Mouse (Mus musculus) natural killer cell, adult 2 months (primary cell): ENCODE measurements at regions not wholly inside any gene's neighbourhood (a gene's known extent, or its start where the extent isn't known, plus 50 kb on each side); places are given as distances from the start of the nearest gene placed in this dataset.

Experiments used
- DNase-seq, 2 experiments: peaks; one replicate each; pipeline ENCODE4 v3.0.0; 2022; ENCODE audit warnings: low spot score in 2 of 2

DNA sequence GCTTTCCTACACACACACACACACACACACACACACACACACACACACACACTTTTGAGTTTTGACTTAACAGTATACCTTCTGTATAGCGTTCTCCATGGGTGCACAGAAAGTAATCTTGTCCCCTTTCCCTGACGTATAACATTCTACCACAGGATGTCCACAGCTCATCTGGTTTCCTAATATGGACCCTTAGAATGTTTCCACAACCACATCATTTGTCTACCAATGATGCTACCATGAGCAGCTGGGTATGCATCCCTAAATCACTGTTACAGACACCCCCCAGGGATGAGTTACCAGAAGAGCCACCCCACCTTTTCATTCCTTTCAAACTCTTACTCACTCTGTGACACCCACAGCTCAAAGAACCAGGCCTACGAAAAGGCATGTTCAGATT is 166.8 kb upstream of the Rreb1 start:
- DNase-seq = no peak

DNA sequence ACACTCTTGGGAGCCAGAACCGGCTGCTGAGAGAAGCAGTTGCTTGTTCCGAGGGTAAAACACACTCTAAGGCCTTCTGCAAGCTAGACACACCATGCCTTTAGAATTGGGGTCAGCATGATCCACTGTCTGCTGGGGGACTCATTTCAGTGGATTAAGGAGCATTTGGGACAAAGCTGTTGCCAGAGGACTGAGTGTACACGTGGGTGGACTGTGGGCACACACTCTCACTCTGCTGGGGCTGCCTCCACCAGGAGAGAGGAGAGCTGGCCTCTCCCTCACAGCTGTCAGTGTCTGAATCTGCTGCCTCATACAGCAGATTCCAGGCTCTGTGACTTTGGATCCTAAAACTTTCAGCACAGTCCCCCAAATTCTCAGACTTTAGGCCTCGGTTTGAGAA is 161.2 kb upstream of the Rreb1 start:
- no peak for DNase-seq

DNA sequence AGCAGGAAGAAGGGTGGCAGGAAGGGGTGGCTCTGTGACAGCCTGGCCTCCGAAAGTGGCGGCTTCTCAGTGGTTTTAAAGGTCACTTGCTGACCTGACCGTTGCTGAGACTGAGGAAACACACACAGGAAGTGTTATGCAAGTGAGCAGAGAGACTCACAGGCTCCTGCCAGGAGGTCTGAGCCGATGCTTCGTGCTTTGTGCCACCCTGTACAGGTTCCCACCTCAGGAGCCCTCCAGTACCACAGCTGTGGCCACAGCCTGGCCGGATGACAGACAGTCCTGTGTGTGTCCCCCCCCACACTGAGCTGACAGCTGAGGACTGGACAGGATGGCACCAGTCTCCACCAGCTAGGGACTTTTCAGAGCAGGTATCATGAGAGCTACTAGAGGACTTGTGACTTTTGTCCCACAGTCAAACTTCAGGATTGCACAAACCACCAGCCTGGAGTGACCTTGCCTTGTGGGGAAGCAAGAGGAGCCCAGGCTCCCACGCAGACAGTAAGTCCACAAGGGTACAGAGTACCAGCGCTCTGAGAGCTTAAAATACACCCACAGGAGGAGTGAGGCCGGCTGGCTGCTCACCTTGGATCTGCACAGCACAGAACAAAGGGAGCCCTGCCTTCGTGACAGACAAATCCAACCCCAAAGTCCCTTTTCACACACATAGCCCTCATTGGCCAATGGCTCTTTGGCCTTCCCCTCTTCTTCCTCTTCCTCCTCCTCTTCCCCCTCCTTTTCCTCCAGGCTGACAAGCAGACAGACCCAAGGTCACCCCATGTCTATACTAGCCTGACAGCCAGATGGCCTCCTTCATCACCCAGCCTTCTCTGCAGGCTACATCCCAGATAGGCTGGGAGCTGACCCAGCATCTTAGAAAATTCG is 158.1 kb upstream of the Rreb1 start:
- DNase-seq = peak; percentile 79 to 89

DNA sequence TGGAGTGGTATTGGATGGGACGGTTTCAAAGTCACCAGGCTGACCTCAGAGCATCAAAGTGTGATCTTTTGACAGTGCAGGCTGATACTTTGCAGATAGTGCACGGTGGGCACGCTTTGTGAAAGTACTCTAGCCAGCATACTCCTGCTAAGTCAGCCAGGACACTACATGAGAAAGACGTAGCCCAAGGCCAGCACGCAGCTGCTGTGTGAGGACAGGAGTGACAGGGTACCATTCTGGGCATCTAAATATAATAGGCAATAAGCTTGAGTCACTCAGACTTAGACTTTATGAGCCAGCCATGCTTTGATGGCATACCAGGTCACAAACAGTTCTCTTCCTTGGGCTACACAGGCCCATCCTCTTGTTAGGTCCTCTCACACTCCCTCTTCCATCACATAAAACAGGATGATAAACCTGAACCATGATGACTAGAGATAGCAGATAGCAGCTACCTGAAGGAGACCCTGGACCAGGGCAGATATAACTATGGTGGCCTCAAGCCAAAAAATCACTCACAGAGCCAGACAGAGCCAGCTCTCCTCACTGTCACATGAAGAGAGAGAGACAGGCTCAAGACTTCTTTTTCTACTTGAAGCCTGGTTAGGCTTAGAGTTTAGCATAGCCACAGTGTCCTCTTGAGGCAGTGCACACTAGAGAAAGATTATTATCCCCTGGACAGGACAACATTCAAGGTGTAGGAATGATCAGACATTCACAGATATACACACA is 156.7 kb upstream of the Rreb1 start:
- no peak for DNase-seq

DNA sequence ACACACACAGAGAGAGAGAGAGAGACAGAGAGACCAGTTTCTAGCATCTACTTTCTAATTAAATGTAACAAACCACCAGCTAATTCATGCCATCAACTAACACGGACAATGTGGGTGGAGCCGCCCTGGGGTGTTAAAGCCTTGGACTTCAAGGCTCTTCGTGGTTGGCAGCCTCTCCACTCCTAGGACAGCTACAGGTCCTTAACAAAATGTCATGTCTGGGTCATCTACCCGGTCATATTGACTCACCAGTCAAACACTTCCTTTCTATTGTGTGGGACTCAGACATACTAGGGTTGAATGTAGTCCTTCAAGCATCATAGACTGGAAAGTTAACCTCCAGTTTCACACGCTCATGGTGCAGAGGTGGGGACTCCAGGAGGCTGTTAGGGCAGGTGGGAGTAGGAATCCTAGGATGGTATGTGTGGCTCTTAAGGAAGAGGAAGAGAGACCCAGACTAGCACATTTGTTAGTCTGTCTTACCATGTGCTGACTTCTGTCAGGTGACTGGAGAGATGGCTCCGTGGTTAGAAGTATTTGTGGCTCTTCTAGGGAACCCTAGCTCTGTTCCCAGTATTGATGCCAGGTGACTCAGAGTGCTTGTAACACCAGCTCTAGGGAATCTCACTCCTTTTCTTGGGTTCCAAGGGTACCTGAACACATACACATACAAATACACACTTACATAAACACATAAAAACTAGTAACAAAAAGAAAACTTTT is 155.7 kb upstream of the Rreb1 start:
- DNase-seq = peak; percentile 42 to 65

DNA sequence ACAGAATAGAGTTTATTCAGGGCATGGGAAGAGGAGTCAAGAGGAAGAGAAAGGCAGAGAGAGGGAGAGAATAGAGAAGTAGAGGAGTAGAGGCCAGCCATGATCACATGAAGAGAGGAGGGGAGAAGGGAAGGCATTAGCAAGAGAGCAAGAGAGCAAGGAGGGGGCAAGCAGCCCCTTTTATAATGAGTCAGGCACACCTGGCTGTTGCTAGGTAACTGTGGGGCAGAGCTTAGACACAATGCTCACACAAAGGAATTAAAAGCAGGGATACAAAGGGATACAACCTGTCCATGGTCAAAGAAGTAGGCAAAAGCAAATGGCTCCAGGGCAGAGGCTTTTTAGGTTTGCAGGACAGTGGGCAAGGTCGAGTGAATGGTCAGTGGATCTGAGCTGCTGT is 153.5 kb upstream of the Rreb1 start:
- DNase-seq = no peak

DNA sequence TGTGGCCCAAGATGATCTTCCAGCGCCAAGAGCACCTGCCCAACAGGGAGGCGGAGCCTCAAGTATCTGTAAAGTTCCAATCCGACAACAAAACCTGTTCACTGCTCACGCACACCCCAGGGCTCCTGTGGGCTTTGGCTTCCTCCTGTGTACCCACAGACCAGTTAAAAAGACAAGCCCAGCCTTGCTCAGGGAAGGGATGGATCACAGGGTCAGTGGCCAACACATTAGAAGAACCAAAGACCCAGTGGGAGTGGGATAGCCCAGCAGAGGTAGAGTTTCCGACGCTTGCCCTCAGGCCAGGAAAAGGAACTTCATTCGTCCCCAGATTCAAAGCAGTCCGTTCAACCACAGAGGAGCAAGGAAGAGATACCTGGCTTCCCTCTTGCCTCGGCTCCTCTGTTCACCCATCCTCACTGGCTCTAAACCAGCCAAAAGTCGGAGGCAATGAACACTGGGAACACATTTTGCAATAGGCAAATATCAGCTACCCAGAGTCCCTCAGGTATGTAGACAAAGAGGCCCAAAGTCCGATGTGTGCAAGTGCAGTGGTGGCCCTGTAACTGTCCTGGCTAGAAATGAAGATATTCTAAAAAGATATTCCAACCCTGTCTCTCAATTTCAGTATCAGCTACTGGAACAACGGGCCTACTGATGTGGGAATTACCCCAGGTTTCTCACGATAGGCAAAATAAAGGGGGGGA is 152.5 kb upstream of the Rreb1 start:
- DNase-seq = no peak

DNA sequence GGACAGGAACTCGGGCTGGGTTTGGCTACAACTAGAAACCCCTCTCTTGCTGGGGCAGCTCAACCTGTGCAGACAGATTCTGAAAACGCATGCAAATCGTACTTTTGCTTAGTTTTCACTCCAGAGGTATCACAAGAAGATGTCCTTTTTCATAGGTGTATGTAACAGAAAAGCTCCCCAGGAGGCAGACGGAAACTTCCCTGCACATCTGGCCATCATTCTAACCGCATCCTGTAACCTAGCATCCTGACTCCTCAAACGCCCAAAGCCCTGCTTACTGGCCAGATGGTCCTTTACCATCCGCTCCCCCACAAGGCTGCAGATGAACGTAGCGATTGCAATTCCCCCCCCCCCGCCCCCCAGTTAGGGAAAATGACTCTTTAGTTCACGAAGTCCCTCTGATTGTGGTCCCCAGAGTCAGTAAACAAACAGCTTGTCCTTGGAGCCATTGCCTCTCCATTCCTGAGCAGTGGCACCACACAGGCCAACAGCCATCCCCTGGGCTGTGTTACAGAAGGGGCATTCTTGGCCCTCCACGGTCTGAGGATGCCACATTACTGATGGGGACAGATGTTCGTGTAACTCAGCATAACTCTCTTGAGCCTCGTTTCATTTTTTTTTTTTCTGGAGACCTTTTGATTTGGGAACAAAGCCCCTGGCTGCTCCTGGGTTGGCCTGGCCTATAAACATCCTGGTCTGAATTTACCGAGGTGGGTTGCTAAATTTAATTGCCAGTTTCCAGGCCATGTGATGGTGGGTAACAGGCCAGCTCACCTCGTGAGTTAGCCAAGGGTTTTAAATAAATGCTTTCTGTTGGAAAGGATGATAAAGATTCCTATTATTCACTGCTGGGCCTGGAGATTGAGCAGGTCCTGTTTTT is 149.6 kb upstream of the Rreb1 start:
- no peak for DNase-seq

DNA sequence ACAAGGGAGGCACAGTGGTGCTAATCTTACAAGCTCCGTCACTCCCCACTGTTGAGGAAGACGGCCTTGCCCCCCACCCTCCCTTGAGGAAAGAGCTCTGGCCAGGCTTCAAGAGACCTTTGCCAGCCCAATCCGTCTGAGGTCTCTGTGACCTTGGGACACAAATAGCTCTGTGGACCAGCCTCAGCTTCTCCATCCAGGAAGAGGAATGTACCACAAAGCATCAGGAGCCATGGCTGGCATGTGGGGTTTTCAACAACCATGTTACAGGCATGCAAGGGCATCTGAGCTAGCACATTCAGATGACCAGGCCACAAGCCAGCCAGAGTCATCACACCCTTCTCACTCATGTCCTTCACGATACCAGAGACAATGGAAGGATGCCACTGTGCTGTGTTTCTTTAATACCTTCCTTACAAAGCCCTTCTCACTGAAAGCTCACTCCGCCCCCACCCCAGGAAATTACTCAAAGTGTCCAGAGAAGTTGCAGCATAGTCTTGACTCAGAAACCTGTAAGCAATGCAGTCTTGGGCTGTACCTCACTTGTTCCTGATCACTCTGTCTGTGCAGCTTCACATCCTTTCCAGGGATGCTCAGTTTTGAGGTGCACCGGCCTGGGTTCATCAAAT is 148.8 kb upstream of the Rreb1 start:
- no peak for DNase-seq

DNA sequence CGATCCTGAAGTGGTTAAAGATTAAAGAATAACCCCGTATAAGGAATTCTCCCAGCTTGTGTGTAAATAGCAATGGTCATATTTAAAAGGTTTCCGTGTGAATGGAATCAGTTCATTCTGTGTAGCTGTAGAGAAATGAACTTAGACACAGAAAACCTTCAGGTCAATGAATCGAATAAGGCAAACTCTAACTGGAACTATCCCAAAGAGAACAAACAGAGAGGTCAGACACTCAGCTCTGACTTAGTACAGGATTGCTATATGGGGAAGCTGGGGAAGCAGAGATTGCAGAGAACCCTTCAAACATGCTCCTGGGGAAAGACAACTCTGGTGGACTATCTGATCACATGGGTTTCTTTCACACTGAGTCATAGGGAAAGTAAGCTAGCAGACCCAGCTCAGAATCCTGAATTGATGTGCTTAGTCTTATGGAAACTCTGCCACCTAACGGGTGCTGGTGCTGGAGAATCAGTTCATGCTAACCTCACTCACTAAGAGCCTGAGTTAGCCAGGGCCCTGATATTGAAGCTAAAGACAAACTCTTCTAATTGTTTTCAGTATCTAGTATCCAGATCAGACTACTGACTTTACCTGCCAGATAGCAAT is 145.3 kb upstream of the Rreb1 start:
- DNase-seq = no peak

DNA sequence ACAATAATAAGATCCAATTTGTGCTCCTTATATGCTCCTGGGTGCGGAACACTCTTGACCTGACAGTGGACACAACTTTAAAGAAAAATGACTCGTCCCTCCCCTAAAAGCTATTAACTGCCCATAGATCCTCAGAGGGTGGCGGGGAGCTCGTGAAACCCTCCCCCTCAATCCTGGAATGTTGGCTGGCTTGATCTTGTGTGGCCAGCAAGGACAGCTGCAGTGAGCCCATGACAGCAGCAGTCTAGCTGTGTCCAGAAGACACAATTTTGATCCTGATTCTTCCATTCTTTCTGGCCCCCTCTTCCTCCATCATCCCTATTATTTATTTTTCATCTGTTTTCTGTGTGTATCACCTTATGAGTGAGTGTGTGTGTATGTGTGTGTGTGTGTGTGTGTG is 141.8 kb upstream of the Rreb1 start:
- no peak for DNase-seq

DNA sequence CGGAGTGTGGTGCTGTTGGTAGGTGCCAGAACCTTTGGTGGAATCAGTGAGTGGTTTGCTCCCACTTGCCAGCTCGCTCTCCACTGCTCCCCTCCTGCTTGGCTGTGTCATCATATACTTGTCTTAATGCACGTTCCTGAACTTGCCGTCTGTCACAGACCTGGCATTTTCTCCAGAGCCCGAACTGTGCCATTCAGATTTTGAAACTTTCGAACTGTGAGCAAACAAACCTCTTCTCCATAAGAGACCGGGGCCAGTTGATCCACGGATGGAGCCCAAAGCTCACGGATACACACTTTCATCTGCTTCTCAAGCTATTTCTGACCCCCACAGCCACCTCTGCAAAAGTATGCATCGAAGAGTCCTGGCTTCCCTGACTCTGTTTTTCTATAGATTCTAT is 141.0 kb upstream of the Rreb1 start:
- DNase-seq = no peak

DNA sequence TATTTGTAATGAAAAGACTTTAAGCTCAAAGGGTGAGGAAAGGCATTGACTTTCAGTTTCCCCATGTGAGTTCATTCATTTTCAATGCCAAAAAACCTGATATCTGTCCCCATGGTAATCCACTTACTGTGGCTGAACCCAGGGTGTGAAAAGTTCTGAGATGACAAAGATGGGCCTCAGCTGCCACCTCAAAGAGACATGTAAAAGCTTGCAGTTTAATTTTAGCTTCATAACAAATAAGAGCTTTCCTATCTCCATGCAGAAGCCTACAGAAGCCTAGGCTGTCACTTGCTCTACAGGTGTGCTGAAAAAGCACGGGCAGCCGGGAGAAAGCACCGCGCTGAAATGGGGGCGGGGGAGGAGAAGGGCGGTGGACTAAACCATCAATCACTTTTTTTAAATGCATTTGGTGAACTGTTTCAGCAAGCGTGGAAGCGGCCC is 140.1 kb upstream of the Rreb1 start:
- peak in 1 of 2 experiments; percentile 32 for DNase-seq

DNA sequence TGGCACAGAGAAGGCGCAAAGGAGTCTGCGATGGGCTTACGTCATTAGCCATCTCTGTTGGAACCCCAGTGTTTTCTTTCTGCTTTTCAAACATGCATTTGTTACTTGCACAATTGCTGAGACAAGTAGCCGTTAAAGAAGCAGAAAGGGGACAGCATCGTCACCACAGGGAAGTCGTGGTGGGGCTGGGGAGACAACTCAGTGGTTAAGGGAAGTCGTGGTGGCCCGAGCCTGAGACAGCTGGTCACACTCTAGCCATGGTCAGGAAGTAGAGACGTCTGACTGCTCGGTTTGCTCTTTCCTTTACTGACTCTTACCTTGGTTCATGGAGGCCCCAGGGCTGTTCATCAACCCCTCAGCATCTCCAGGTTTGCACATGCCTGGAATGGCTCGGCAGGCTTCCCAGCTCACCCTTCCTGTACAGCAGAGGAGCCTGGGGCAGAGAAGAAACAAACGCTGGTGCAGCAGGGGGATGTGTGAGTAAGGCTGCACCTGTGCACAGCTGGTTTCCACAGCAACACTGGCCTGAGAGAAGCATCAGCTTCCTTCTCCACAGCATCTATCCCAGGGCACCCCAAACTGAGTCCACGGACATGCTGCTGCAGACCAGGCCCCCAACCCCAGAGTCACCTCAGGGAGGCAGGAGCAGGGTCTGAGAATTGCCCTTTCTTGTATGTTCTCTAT is 135.6 kb upstream of the Rreb1 start:
- peak; percentile 60 to 71 for DNase-seq

DNA sequence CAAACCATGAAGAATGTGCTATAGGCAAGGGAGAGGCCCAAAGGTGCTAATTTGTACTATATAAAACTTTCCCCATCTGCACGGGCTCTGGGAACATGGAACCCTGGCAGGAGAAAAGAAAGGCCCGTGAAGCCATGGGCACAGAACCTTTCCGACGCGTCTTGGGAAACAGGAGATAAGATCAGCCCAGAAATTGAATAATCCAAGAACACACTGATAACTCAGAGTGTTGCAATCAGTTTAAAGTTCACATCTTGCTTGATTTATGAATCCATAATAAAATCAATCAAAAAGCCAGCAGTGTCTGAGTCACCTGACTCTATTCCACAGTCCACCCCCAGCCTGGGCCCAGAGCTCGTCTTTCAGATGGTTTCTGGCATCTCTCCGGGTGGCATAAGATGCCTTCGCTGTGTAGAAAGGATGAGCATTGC is 133.4 kb upstream of the Rreb1 start:
- DNase-seq = no peak

DNA sequence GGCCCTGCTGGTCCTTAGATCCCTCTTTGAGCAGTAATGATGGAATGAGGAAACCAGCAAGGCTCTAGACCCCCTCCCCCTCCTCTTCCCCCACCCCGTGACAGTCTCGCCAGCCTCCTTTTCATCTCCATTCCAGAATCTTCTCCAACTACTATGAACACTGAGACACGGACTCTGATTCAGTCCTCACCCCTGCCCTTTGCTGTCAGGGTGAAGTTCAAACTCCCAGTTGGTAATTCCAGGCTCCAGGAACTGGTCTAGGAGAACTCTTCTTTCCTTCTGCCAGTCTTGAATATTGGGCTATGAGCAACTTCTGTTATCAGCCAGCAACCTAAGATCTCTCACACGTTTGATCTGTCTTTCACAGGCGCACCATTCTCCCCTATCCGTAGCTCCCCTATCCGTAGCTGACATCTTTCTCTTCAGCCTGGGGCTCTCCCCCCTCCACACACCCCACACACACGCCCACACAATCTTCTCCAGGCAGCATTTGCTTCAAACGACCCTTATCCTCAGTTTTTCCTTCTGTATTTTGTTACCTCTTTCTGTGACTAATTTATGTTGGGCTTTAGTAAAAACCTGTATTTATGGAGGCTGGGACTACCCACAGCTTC is 128.6 kb upstream of the Rreb1 start:
- DNase-seq = no peak

DNA sequence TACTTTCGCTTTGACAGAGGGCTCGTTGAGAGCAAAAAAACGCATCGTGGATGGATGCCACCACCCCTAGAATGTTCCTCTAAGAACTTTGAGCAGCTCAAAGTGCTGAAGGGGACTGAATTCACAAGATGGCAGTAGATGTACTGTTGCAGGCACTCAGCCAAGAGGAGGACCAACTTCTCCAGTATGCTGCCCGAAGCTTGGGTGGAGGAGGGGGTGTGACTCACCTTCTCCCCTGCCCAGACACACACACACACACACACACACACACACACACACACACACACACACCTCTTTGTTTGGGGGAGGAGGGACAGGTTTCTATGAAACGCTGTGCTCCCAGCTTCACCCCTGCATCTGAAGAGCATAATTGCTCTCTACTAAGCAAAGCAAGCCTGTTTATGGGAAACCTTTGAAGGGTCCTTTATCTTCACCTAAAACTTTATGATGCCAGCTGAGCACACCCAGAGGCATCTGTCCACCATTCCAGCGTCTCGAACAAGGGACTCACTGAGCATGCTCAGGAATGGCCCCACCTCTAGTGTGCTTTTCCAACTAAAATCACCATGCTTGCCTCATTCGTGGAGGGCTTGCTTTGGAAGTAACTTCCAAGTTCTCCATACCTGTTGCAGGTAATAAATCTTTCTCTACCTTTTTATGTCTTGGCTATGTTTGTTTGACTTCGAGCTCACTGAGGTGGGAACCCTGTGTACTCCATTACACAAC is 126.8 kb upstream of the Rreb1 start:
- DNase-seq = no peak

DNA sequence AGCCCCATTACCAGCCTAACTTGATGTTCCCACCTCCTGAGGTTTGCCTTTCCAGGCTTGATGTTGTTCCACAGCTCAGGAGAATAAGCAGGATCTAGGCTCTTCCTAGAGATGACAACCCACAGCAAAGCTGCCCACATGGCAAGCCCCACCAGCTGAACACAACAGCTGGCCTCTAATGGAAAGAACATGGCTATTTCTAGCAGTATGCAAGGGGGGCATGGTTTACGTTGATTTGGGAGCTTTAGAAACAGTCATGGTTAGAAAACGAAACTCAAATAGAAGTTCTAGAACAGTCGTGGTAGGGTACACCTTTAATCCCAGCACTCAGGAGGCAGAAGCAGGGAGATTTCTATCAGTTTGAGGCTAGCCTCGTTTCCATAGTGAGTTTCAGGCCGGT is 123.5 kb upstream of the Rreb1 start:
- no peak for DNase-seq
